Mouse (Mus musculus) intestine, embryonic 15.5 days (tissue): ENCODE results near the gene Gm48551. TPM values are rescaled to one million over a fixed set of nuclear protein-coding genes. Genes with fewer than 3 reads are reported as not detected.

Experiments
- ATAC-seq: fragments of 200-750 bp; cut with Nextera tagmentation; 2 replicates; pipeline ENCODE4 v1.8.0; 2017; ENCODE audit warnings: moderate TSS enrichment, moderate library complexity
- H3K27ac ChIP-seq: fragments of 300-500 bp; sonication (generic); 2 replicates; pipeline ENCODE4 v1.5.1; 2015; ENCODE audit warnings: mild to moderate bottlenecking, inconsistent platforms
- H3K27me3 ChIP-seq: fragments of 300-500 bp; sonication (generic); replicated peaks from 2 replicates; pipeline ENCODE4 v1.6.1; 2015; ENCODE audit warnings: inconsistent platforms
- H3K36me3 ChIP-seq: fragments of 300-500 bp; sonication (generic); 2 replicates; pipeline ENCODE4 v1.6.1; 2015; ENCODE audit warnings: inconsistent platforms
- H3K4me1 ChIP-seq: fragments of 300-500 bp; sonication (generic); replicated peaks from 2 replicates; pipeline ENCODE4 v1.6.1; 2015; ENCODE audit warnings: inconsistent platforms
- H3K4me2 ChIP-seq: fragments of 300-500 bp; sonication (generic); replicated peaks from 2 replicates; pipeline ENCODE4 v1.6.1; 2015; ENCODE audit warnings: mild to moderate bottlenecking, inconsistent platforms
- H3K4me3 ChIP-seq: fragments of 300-500 bp; sonication (generic); replicated peaks from 2 replicates; pipeline ENCODE4 v1.5.1; 2015; ENCODE audit warnings: inconsistent platforms
- H3K9ac ChIP-seq: fragments of 300-500 bp; sonication (generic); 2 replicates; pipeline ENCODE4 v1.6.1; 2015; ENCODE audit warnings: inconsistent platforms
- H3K9me3 ChIP-seq: fragments of 300-500 bp; sonication (generic); 2 replicates; pipeline ENCODE4 v1.6.1; 2016; ENCODE audit warnings: inconsistent platforms
- WGBS: fragments of 180-500 bp; shearing (Covaris S2); methylation state at CpG from one replicate; pipeline ENCODE4 v1.1.7; 2015; 5-methylcytosine and 5-hydroxymethylcytosine counted together
- polyA plus RNA-seq: library from polyadenylated mRNA; unstranded; fragments of >200 nt; fragmentation: Nextera tagmentation; extraction: Ambion mirVana; gene quantifications from 2 replicates; pipeline ENCODE4 v1.2.1, GENCODE M21; 2015

Gene Gm48551
- 2.8 and 3.6 TPM in 2 replicates for polyA plus RNA-seq

DNA sequence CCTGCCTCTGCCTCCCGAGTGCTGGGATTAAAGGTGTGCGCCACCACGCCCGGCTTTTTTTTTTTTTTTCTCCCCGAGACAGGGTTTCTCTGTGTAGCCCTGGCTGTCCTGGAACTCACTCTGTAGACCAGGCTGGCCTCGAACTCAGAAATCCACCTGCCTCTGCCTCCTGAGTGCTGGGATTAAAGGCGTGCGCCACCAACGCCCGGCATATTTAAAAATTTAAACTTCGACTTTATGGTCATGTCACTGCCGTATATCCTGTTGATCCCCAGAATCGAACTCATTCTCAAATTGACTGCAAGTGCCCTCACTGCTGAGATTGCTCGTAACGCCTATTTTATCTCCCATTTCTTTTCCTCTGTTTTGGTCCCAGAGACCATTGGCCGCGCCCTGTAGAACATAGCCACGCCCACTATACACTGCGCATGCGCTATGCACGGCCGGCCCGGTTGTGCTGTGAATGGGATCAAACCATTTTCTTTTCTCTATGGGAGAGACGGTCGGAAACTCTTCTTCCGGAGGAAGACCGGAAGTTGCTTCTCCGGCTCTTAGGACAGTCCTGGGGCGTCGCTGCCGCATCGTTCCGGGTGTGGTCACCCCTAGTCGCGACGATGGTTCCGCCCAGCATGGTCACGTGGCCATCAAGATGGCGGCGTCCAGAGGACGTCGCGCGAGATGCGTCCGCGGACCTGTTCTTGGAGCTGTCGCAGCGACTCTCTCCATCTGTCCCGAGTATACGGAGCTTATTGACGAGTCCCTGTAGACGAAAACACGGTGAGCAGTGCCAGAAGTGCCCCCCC, at the start of gene Gm48551, which contains the start of gene Dohh:
Gm48551 (plus strand) TSS at position 665 of the 803 bp plus-strand sequence.
Dohh (plus strand) TSS at position 627 of the 803 bp plus-strand sequence.
- H3K4me2 ChIP-seq: peak within 1 kb of the TSS; percentile 84
- H3K9ac ChIP-seq: peak within 1 kb of the TSS; percentile 69
- H3K4me1 ChIP-seq: peaks cover 13% of the 10 kb centered on the region
- no peaks in the 10 kb centered on the region for H3K9me3 ChIP-seq
- 8% methylated on average over 54 of the region's 54 CpGs for WGBS
- no peaks in the 10 kb centered on the region for H3K27me3 ChIP-seq
- H3K27ac ChIP-seq: peak within 1 kb of the TSS; percentile 69
- peaks cover 24% of the 10 kb centered on the region for H3K36me3 ChIP-seq
- ATAC-seq: peak; percentile 92
- H3K4me3 ChIP-seq: peak within 1 kb of the TSS; percentile 76

DNA sequence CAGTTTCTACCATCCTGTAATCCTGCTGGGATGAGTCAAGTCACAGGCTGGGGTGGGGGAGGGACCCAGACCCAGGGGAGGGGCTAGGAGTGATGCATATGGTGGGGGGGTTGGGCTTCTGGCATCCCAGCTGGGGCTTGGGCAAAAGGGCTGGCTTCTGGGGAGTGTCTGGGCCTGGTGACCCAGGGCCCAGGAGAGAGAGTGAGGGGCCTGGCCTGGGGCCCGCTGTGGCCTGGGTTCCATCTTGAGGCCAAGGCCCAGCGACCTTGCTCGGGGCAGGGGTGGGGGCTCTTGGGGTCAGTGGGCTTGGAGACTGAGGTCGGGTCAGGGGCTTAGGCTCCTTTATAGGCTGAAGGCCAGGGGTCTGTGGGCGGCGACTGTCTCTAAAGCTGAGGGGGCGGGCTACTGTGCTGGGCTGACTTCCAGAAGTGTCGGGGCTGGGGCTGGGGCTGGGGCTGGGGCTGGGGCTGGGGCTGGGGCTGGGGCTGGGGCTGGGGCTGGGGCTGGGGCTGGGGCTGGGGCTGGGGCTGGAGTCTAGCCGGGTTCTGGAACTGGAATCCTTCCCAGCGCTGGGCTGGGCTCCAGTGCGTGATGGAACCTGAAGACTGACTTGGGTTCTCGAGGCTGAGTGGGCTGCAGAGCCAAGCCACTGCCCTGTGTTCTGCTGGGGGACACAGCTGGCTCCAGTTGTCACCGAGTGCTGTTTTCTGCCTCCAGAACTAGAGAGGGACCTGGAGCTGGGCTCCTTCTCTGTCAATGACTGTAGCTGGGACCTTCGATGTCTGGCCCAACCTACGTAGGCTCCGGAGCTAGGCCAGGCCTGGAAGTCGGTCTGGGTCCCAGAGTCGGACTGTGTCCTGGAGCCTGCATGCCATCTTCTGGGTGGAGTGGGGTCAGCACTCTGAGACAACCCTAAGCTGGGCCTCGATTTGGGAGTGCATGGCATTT, 48.6 kb upstream of the Gm48551 start:
- no peaks in the 10 kb centered on the region for H3K36me3 ChIP-seq
- peak; percentile 62 for ATAC-seq
- H3K9ac ChIP-seq: peak overlapping the region; percentile 3; the same call in 1 of the 2 replicates
- H3K9me3 ChIP-seq: no peaks in the 10 kb centered on the region
- WGBS: 45% methylated on average over 16 of the region's 19 CpGs
- H3K4me1 ChIP-seq: peaks cover 39% of the 10 kb centered on the region
- no peak overlapping the region for H3K4me3 ChIP-seq
- H3K27ac ChIP-seq: peak overlapping the region; percentile 85
- H3K27me3 ChIP-seq: peaks cover 9% of the 10 kb centered on the region
- peak overlapping the region; percentile 18 for H3K4me2 ChIP-seq

DNA sequence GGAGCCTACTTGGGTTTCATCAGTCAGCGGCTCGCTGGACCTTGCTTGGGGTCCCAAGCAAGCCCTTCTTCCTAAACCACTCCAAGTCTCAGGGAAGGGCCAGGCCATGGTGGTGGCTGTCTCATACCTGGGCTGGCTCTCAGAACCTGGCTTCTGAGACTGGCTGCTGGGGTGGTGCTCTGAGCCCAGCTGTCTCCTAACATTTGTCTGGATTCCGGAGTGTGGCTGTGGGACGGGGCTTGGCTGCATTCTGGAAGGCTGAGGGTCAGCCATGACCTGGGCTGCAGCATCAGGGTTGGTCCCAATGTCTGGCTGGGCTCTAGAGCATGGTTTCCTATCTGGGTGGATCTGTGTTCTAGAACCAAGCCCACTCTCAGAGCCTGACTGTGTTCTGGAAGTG, 47.7 kb upstream of the Gm48551 start:
- Histone ChIP-seq H3K36me3 (no peaks in the 10 kb centered on the region), H3K4me1 (peaks cover 43% of the 10 kb centered on the region), H3K4me3 (no peak overlapping the region), H3K27me3 (peaks cover 9% of the 10 kb centered on the region), H3K9ac (no peak overlapping the region), H3K9me3 (no peaks in the 10 kb centered on the region), H3K27ac (peak overlapping the region; percentile 85), H3K4me2 (no peak overlapping the region)
- WGBS: 87% methylated on average over 4 of the region's 4 CpGs
- ATAC-seq: no peak

DNA sequence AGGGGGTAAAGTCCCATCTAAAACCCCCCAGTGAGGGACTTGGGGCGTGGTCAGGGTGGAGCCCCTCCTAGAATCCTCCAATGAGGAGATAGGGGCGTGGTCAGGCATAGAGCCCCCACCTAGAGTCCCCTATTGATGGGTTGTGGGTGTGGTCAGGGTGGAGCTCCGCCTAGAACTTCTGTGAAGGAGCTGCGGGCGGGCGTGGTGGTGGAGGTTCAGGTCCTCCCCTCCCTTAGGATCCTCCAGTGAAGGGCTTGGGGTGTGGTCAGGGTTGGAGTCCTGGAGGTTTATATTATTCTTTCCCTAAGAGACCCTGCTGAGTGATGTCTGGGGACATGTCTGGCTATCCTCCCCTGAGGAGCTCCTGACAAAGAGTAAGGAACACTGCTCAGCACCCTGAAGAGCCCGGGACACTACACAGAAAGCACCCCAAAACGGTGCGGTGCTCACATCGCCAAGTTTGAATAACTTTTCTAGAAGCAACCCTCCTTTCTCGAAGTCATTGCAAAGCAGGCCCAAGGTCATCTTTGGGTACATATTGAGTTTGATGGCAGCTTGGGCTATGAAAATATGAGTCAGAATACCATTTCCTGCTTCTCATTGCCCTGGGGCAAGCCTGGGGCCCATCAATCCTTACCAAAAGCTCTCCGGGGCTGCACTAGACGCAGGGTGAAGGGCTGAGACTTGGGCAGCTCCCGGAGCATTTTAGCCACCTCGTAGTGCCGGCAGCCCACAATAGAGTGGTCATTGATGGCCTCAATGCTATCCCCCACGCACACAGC, 43.5 kb upstream of the Gm48551 start:
- no peak for ATAC-seq
- H3K4me3 ChIP-seq: no peak overlapping the region
- WGBS: 46% methylated on average over 17 of the region's 17 CpGs

DNA sequence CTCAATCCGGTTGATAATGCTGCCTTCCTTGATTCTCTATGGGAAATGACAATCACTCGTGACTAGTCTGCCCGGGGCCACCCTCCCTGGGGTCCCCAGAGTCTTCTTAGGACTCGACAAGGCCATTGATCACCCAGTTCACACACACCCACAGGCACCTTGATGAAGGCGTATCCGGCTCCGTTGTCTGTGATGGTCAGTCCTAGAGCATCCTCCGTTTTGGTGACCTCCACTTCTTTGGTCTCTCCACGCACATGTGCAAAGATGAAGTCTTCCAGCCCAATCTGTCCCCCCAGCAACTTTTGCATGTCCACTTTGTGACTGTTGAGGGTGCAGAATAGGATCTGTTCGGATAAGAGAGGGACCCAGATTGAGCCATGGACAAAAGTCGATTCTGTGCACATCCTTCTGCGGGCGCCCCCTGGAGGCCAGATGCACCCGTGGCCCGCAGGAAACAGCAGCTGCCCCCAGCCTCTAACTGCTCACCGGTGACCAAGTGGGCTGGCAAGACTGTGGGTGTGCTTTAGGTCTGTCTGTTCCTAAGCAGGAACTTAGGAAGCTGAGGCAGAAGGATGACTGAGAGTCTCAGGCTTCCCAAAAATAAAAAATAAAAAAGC, 42.8 kb upstream of the Gm48551 start:
- Histone ChIP-seq H3K4me1 (peaks cover 21% of the 10 kb centered on the region), H3K4me2 (no peak overlapping the region), H3K27ac (no peak overlapping the region), H3K4me3 (no peak overlapping the region), H3K9ac (no peak overlapping the region), H3K27me3 (peaks cover 13% of the 10 kb centered on the region), H3K9me3 (no peaks in the 10 kb centered on the region), H3K36me3 (0 out of 2 replicates have a peak, but pooled peaks cover 3% of the 10 kb centered on the region)
- ATAC-seq: no peak
- WGBS: 33% methylated on average over 16 of the region's 16 CpGs

More for the DNA sequence above, 43.5 kb upstream of the Gm48551 start:
- peaks cover 23% of the 10 kb centered on the region for H3K4me1 ChIP-seq
- H3K36me3 ChIP-seq: no peaks in the 10 kb centered on the region
- H3K27ac ChIP-seq: no peak overlapping the region
- no peaks in the 10 kb centered on the region for H3K9me3 ChIP-seq
- H3K27me3 ChIP-seq: peaks cover 13% of the 10 kb centered on the region
- H3K9ac ChIP-seq: no peak overlapping the region
- H3K4me2 ChIP-seq: no peak overlapping the region; the same call in 1 of the 2 replicates

DNA sequence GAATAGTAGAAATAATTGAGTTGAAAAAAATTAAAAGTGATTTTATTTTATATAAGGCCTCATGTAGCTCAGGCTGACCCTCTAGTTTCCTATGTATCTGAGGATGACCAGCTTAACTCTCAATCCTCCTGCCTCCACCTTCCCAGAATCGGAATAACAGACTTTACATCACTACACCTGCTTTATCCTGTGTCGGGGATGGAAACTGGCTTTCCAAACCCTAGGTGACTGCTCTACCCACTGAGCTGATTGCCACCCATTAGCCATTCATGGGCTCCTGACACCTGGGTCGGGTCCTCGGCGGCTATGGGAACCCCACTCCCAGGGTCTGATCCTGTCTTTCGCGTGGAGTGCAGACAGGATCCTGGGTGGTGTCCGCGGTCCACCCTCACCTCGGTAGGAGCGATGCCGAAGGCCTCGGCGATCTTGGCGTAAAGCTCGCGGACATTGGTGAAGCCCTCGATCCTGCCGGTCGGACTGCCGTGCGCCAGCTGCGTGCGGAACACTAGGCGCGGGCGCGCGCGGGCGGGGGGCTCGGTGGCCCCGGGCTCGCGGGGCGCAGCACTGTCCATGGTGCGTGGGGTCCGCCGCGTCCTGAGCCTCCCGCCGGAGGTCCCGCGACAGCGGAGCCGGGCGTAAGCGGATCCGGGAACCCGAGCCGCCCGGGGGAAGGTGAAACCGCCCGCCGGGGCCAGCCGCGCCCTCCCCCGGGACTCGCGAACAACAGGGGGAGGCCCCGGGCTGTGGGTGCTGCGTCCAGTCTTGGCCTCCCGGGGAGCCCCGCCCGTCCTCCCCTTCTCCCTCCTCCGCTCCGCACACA, 41.4 kb upstream of the Gm48551 start, which contains the start of gene Gipc3:
Gipc3 (minus strand) TSS at position 581 of the 820 bp plus-strand sequence.
- Histone ChIP-seq H3K27ac (no peak within 1 kb of the TSS), H3K4me1 (peaks cover 31% of the 10 kb centered on the region), H3K4me3 (peak within 1 kb of the TSS; percentile 51), H3K27me3 (peaks cover 13% of the 10 kb centered on the region), H3K4me2 (peak within 1 kb of the TSS; percentile 93), H3K9me3 (no peaks in the 10 kb centered on the region), H3K9ac (peak within 1 kb of the TSS; percentile 53), H3K36me3 (0 out of 2 replicates have a peak, but pooled peaks cover 9% of the 10 kb centered on the region)
- ATAC-seq: 0 out of 2 replicates have a peak, but pooled peaks have one; percentile 4
- 5% methylated on average over 64 of the region's 67 CpGs for WGBS

DNA sequence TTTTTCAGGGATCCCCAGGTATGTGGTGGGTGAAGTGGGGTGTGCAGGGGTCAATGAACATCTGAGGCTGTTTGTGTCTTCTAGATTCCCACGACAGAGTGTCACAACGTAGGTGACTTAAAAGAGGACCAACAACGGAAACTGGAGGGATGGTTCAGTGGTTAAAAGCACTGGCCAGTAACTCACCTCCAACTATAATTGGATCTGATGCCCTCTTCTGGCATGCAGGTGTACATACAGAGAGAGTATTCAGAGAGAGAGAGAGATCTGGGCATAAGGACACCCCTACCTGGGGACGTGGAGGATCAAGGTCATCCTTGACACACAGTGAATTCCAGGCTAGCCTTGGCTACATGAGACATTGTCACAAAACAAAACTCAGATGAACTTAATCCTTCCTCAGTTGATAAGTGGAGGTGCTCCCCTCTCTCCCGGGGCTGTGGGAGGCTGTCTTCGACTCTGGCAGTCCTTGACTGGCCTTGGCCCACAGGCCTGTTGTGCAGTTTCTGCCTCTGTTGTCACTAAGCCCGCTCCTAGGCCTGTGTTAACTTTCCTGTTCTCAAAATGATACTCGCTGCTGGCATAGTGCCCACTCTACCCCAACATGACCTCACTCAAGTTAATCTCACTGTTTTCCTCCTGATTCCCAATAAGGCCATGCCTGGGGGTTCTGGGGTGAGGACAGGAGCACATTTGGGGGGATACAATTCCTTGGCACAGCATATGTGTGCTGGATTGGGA, 39.7 kb upstream of the Gm48551 start:
- Histone ChIP-seq H3K9ac (no peak overlapping the region), H3K27me3 (peaks cover 13% of the 10 kb centered on the region), H3K4me1 (peaks cover 42% of the 10 kb centered on the region), H3K36me3 (0 out of 2 replicates have a peak, but pooled peaks cover 9% of the 10 kb centered on the region), H3K9me3 (no peaks in the 10 kb centered on the region), H3K27ac (no peak overlapping the region), H3K4me3 (no peak overlapping the region), H3K4me2 (no peak overlapping the region)
- ATAC-seq: no peak
- WGBS: 48% methylated on average over 8 of the region's 8 CpGs

DNA sequence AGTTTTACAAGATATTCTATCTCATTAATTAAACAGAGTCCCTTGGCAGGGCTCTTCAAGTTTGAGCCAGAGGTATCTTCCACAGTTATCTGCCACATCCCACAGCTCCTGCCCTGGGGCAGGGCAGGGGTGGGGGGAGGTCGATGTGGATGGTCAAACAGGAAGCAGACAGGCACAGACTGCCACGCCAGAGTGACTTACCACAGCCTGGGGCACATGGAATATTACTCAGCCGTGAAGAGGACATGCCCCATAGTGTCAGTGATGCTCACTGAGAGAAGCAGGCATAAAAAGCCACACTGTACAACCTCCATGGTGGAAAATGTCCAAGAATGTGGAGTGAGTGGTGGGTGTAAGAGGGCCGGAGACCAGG, 39.1 kb upstream of the Gm48551 start:
- H3K27ac ChIP-seq: no peak overlapping the region
- 85% methylated on average over 4 of the region's 4 CpGs for WGBS
- H3K4me3 ChIP-seq: no peak overlapping the region

DNA sequence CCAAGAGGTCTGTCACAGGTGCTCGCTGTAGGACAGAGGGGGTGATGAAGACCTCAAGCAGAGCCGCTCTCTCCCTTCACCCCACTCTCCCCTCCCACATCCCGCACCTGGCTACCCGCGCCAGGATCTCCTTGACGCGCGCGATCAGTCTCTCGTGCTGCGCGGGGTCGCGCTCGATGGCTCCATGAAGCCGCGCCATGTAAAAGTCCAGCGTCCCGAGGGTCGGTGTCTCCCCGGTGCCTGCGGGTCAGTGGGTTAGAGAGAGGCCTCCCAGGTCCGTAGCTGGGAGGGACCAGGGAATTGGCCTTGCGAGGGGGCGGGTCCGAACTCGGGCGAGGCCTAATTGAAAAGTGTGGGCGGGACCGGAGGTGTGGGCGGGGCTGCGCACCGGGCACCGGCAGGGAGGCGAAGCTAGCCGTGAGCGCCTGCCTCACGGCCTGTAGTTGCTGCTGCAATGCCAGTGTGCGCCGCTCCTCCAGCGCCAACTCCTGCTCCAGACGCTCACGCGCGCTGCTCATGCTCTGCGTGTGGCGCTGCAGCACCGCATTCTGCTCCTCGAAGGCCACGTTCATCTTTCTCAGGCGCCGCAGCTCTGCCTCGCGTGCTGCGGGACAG, 37.7 kb upstream of the Gm48551 start:
- H3K27ac ChIP-seq: peak overlapping the region; percentile 59; the same call in 1 of the 2 replicates
- peak overlapping the region; percentile 31 for H3K4me3 ChIP-seq
- peaks cover 41% of the 10 kb centered on the region for H3K4me1 ChIP-seq
- peak overlapping the region; percentile 35; the same call in 1 of the 2 replicates for H3K9ac ChIP-seq
- H3K36me3 ChIP-seq: 0 out of 2 replicates have a peak, but pooled peaks cover 9% of the 10 kb centered on the region
- peak overlapping the region; percentile 70 for H3K4me2 ChIP-seq
- peak; percentile 37 for ATAC-seq
- peaks cover 13% of the 10 kb centered on the region for H3K27me3 ChIP-seq
- WGBS: 15% methylated on average over 54 of the region's 55 CpGs
- no peaks in the 10 kb centered on the region for H3K9me3 ChIP-seq

More for the DNA sequence above, 39.1 kb upstream of the Gm48551 start:
- Histone ChIP-seq H3K9me3 (no peaks in the 10 kb centered on the region), H3K9ac (no peak overlapping the region), H3K4me2 (no peak overlapping the region), H3K27me3 (peaks cover 13% of the 10 kb centered on the region), H3K4me1 (peaks cover 45% of the 10 kb centered on the region), H3K36me3 (0 out of 2 replicates have a peak, but pooled peaks cover 9% of the 10 kb centered on the region)
- no peak for ATAC-seq
